Mouse (Mus musculus): ENCODE measurements around the gene Fubp3.

- TF ChIP-seq EP300 (IDR thresholded peaks at IDR 0.05): no peak
- no peak for TF ChIP-seq CTCF (IDR thresholded peaks at IDR 0.05)
These were observed 624 bp downstream of the Fubp3 start for GRCm38 (mm10) chr2:31572915-31573635.
